Mouse (Mus musculus) C3H10T1/2 (cell line): ENCODE measurements around the gene Relt. TPM values are rescaled to one million over a fixed set of nuclear protein-coding genes. Genes with fewer than 3 reads are reported as not detected.

Source experiments
- polyA plus RNA-seq, 2 experiments: library from polyadenylated mRNA; unstranded; fragments of >200 nt; fragmentation: generic; extraction: Trizol; gene quantifications; one replicate each; pipeline ENCODE4 v1.2.1; 2012; ENCODE audit warnings: missing spikeins in 2 of 2

Relt gene
- 1 to 10 TPM; 4.5 to 4.6 TPM for polyA plus RNA-seq

GRCm38 (mm10) chr7:100862828-100863638 is at the start of gene Relt:
Gene Relt (minus strand): TSS chr7:100863446.

Other genes with a start within 250 kb of the Relt start
- gene Plekhb1, start 201.0 kb downstream of the Relt start, polyA plus RNA-seq: under 1 TPM; 0.22 to 0.39 TPM
- gene Fam168a, start 156.8 kb downstream of the Relt start, polyA plus RNA-seq: 10 to 100 TPM in 1 of 2 experiments, 1 to 10 TPM in 1; 3.7 to 24.4 TPM
- gene Arhgef17, start 68.7 kb upstream of the Relt start, polyA plus RNA-seq: 10 to 100 TPM in 1 of 2 experiments, 1 to 10 TPM in 1; 7.0 to 54.2 TPM
- gene P2ry6, start 111.2 kb upstream of the Relt start, polyA plus RNA-seq: under 1 TPM; 0.13 to 0.34 TPM
- gene P2ry2, start 149.4 kb upstream of the Relt start, polyA plus RNA-seq: 1 to 10 TPM; 1.4 to 3.4 TPM
- 1 to 10 TPM in 1 of 2 experiments, under 1 TPM in 1; 0.32 to 4.5 TPM for gene Fchsd2, start 229.4 kb upstream of the Relt start, polyA plus RNA-seq